Mouse (Mus musculus) cerebellum, adult 2 months (tissue): ENCODE data around the gene Sf3b3.

Experiments
- CTCF ChIP-seq: fragments of 200-500 bp; IDR thresholded peaks from 2 replicates; pipeline ENCODE4 v1.5.1; 2011; ENCODE audit warnings: low read depth, mild to moderate bottlenecking, control low read depth, low read length, moderate library complexity, borderline replicate concordance; ENCODE audit not compliant: insufficient read depth
- POLR2A ChIP-seq: fragments of 200-500 bp; IDR thresholded peaks from 2 replicates; pipeline ENCODE4 v1.6.1; 2011; ENCODE audit warnings: low read length, control low read depth, borderline replicate concordance; ENCODE audit not compliant: insufficient read depth

DNA sequence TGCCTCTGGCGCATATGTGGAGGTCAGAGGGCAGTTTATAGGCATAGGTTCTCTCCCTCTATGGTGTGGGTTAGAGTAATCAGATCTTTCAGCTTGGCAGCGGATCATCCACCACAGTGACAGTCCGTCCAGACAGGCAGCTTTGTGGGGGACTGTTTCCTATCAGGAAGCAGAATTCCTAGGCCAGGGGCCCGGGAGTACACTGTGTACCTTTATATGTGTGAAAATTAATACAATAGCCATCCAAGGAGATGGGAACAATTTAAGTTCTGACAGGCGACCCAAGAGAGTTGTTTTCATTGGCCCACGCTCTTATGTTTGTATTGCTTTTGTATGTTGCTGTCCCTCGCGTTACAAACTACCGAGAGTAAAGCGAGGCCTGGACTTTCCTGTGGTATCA is 55.4 kb downstream of the Sf3b3 start:
- TF ChIP-seq POLR2A (no peak), CTCF (no peak)
